Mouse (Mus musculus): Measurements from ENCODE around the gene Prdx2. TPM values are rescaled to one million over a fixed set of nuclear protein-coding genes. Genes with fewer than 3 reads are reported as not detected.

Gene Prdx2
- 100 to 1,000 TPM; 328 to 367 (median 342) TPM for total RNA-seq (2022)

- peak; percentile 50 to 69 for DNase-seq (ENCODE audit: low spot score in 2 of 2)
Observed at GRCm38 (mm10) chr8:84969241-84970134, at the start of gene Prdx2, which contains the start of the genes Gm49661 and Rnaseh2a. Prdx2 (plus strand) TSS chr8:84969587. Gm49661 (minus strand) TSS chr8:84969433. Rnaseh2a (minus strand) TSS chr8:84969767.

DNA sequence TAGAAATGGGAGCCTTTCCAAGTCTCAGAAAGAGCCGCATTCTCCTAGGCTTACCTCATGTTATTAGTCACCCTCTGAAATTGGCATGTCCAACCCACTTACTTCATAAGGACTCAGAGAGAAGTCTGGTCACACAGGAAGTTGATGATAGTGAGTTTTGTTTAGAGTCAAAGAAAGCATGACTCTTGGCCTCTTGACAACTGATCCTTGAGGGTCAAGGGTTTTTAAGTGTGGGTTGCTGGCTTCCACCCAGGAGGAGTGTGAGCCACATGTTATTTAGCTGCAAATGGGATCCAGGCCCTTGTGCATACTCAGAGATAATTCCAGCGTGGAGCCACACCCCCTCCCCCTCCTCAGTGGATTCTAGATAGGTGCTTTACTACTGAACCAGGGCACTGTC lies 47.8 kb upstream of the Prdx2 start:
- DNase-seq (ENCODE audit: low spot score in 2 of 2) = no peak

GRCm38 (mm10) chr8:84925557-84925956 lies 43.8 kb upstream of the Prdx2 start:
- no peak for DNase-seq (ENCODE audit: low spot score in 2 of 2)

- no peak for DNase-seq (ENCODE audit: low spot score in 2 of 2)
Observed at GRCm38 (mm10) chr8:84927513-84927912, 41.9 kb upstream of the Prdx2 start.

- peak in 1 of 2 experiments; percentile 65 for DNase-seq (ENCODE audit: low spot score in 2 of 2)
Observed at GRCm38 (mm10) chr8:84928456-84929306, 40.7 kb upstream of the Prdx2 start.

- DNase-seq (ENCODE audit: low spot score in 2 of 2) = no peak
Observed at GRCm38 (mm10) chr8:84930582-84930981, 38.8 kb upstream of the Prdx2 start.

- no peak for DNase-seq (ENCODE audit: low spot score in 2 of 2)
Observed at GRCm38 (mm10) chr8:84933767-84934559, 35.4 kb upstream of the Prdx2 start.

GRCm38 (mm10) chr8:84934860-84935259 lies 34.5 kb upstream of the Prdx2 start:
- DNase-seq (ENCODE audit: low spot score in 2 of 2) = no peak

GRCm38 (mm10) chr8:84935489-84935888 lies 33.9 kb upstream of the Prdx2 start:
- no peak for DNase-seq (ENCODE audit: low spot score in 2 of 2)

- DNase-seq (ENCODE audit: low spot score in 2 of 2) = no peak
Observed at GRCm38 (mm10) chr8:84936041-84936961, 33.1 kb upstream of the Prdx2 start.

DNA sequence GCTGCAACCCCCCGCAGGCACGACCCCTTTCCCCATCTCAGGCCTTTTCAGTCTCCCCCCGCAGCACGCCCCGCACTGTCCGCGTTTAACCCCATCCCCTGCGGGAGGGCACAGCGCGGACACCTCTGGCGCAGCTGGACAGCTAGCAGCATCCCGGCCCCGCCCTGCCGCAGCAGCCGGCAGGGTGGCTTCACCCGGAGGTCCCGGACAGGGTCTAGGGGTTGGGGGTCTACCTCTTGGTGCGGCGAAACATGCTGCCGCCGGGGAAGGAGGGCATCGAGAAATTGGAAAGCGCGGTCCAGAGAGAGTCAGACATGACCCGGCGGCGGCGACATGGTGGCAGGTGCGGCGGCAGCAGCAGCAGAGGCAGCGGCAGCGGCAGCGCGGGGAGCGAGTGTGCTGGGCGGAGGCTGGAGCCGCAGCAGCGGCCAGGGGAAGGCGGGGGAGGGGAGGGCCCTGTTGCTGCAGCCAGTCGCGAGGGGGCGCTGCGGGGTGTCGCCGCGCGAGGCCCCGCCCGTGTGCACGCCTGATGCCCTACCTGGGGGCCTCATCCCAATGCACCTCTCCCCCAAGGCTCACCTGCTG lies 32.3 kb upstream of the Prdx2 start, which contains the start of gene Mast1:
Mast1 (minus strand) TSS at position 398 of the 585 bp plus-strand sequence.
- peak in 1 of 2 experiments; percentile 58 for DNase-seq (ENCODE audit: low spot score in 2 of 2)

DNA sequence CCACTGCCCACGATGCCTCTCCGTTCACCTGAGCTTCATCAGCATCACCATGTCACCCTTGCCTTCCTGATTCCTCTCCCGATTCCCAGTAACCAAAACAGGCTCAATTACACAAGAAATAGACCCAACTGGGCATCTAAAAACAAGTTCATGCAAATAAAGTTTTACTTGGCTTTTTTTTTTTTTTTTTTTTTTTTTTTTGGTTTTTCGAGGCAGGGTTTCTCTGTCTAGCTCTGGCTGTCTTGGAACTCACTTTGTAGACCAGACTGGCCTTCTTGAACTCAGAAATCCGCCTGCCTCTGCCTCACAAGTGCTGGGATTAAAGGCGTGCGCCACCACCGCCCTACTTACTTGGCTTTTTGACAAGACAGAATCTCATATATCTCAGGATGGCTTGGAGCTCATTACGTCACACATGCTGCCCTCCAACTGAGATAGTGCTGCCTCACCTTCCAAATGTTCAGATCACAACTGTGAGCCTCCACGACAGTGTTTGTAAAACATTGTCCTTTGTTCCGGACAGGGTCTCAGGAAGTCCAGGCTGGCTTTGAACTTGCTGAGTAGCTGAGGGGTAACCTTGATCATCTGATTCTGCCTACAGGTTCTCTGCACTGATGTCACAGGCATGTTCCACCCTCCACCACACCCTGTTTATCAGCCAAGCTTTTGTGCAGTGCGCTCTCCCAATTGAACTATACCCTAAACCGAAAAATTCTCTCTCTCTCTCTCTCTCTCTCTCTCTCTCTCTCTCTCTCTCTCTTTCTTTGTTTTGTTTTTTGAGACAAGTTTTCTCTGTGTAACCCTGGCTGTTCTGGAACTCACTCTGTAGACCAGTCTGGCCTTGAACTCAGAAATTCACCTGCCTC lies 31.5 kb upstream of the Prdx2 start:
- no peak for DNase-seq (ENCODE audit: low spot score in 2 of 2)

GRCm38 (mm10) chr8:84943699-84944098 lies 25.7 kb upstream of the Prdx2 start:
- DNase-seq (ENCODE audit: low spot score in 2 of 2) = no peak

GRCm38 (mm10) chr8:84944478-84945160 lies 24.8 kb upstream of the Prdx2 start:
- peak; percentile 56 to 63 for DNase-seq (ENCODE audit: low spot score in 2 of 2)

GRCm38 (mm10) chr8:84945235-84945632 lies 24.2 kb upstream of the Prdx2 start:
- DNase-seq (ENCODE audit: low spot score in 2 of 2) = peak; percentile 69 to 71

DNA sequence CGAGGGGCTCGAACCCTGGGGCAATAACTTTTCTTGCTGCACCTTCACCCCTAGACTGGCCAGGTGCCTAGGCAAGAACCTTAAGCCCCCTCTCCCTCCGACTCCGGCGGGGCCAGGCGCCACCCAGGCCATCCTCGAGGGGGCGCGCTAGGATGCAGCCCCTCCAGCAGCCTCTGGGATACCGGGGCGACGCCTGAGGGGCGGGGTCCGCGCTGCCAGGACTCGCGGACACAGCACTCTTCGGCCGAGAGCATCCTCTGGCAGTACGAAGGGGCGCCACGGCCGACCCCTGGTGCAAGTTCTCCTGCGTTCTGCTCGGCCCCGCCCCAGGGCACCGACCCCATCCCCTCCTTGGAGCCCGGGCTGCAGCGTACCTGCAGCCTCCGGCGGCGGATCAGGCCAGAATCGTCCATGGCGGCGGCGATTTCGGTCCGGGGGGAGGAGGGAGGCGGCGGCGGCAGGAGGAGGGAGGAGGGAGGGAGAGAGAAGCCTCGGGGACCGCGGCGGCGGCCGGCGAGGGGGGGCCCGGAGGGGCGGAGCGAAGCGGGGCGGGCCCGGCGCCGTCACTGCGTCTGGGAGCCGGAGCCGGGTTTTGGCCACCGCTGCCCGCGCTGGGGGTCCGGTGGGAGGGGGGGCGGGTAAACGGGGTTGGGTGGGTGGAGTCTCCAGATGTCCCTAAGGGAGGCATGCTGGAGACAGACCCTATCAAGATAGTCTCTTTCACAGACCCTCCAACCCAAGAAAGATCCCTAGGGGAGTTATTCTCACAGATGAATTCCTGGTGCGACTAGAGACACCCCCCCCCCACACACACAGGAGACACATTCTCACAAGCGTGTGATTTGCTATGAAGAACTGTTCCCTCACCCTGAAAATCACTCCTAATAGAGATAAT lies 23.5 kb upstream of the Prdx2 start:
- DNase-seq (ENCODE audit: low spot score in 2 of 2) = no peak
